Mouse (Mus musculus) lung, adult 2 months (tissue): ENCODE measurements around the gene Coa4.

Experiments
- CTCF ChIP-seq: fragments of 200-500 bp; IDR thresholded peaks from 2 replicates; pipeline ENCODE4 v1.5.1; 2011; ENCODE audit warnings: mild to moderate bottlenecking, low read length, control low read depth; ENCODE audit not compliant: insufficient read depth
- POLR2A ChIP-seq: fragments of 200-500 bp; IDR thresholded peaks from 2 replicates; pipeline ENCODE4 v1.6.1; 2011; ENCODE audit warnings: low read depth, mild to moderate bottlenecking, control low read depth, low read length, borderline replicate concordance; ENCODE audit errors: extremely low read depth

DNA sequence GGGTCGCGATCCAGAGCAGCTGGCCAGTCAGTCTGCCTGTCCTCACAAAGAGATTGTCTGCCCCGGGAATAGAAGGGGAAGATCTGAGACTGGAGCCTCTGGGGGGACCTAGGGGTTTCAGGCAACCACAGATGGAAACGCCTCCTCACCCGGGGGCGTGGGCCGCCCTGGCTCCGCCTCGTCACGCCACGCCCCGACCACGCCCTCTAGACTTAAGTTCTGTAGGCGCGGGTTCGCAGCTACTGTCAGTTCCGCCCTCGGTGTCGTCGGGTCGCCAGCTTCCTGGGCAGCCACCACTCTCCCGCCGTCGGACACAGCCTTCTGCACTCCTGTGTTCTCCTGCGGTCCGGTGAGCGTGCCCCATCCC lies 43.8 kb upstream of the Coa4 start, which contains the start of gene Ucp2:
- TF ChIP-seq CTCF (no peak), POLR2A (peak; percentile 99)
